Mouse (Mus musculus): ENCODE data around the gene S100a3. TPM values are rescaled to one million over a fixed set of nuclear protein-coding genes. Genes with fewer than 3 reads are reported as not detected.

The S100a3 gene
- polyA plus RNA-seq, 2 experiments, result 0.20 TPM; not detected in 1

DNA sequence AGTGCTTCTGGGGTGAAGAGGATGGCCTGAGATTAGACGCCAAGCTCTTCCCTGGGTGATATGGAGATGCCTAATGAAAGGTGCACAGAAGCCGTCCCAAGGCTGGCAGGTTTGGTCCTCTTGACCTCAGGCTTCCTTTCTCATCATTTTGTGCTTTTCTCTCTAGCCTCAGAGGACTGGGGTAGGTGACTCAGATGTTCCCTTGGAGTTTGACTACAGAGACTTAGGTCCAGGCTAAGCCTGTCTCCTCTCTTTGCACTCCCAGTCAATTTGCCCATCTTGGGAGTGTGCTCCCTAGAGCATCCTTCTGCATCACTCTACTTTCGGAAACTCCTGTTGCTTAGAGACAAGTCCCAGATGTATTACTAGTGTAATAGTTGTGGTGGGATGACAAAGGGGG, 47.0 kb downstream of the S100a3 start:
- no peaks in the 10 kb centered on the region for H3K9me3 ChIP-seq (ENCODE audit: control insufficient read depth, low read length)
- no peak for TF ChIP-seq CTCF (IDR thresholded peaks at IDR 0.05; ENCODE audit: low read depth)
- TF ChIP-seq EP300 (IDR thresholded peaks at IDR 0.05; ENCODE audit: low read depth), result no peak
- no peak for DNase-seq (ENCODE audit: low read depth in 3 of 3, low spot score in 3 of 3)
- no peaks in the 10 kb centered on the region for H3K27me3 ChIP-seq (ENCODE audit: control insufficient read depth, insufficient read depth, low read length)
- peaks cover 0 to 3% of the 10 kb centered on the region in 2 experiments; a peak in 1 of 4 replicates for H3K4me1 ChIP-seq (replicated peaks; ENCODE audit: control insufficient read depth in 2 of 2, insufficient read depth in 2 of 2, low read length in 1 of 2)
- no peak overlapping the region for H3K4me3 ChIP-seq (ENCODE audit: insufficient read depth in 1 of 2, low read depth in 2 of 2, low read length in 2 of 2)
- H3K27ac ChIP-seq, result no peak overlapping the region
- H3K36me3 ChIP-seq (replicated peaks; ENCODE audit: control insufficient read depth, insufficient read depth, low read depth), result no peaks in the 10 kb centered on the region
- no peak for ATAC-seq (ENCODE audit: insufficient read depth)
- no peak overlapping the region for H3K9ac ChIP-seq (replicated peaks)
- no peak overlapping the region for H3K4me2 ChIP-seq (ENCODE audit: low read depth)
- 51% methylated on average over 3 of the region's 3 CpGs for WGBS (ENCODE audit: insufficient replicate concordance)

DNA sequence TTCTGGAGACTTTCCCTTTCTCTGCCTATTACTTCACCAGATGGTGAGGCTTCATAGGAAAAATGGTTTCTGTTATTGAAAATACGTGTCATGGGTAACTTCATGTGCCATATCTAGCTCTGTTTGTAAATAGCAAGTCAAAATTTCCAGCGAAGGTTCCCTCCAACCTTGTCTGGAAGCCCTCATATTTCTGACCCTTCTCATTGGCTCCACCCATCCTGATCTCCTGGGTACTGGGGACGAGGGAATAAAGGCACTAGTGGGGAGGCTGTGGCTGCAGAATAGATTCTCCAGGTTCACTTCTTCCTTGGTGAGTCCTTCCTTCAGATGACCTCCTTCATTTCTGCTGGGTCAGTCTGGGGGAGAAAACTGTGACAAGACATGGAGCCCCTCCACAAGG, 47.8 kb downstream of the S100a3 start, which contains the start of gene S100a5:
Gene S100a5, plus strand, starts transcription at position 301 of the 400 bp plus-strand sequence.
- Histone ChIP-seq H3K9ac (replicated peaks) (no peak within 1 kb of the TSS), H3K27ac (no peak within 1 kb of the TSS), H3K4me1 (replicated peaks; ENCODE audit: control insufficient read depth in 2 of 2, insufficient read depth in 2 of 2, low read length in 1 of 2) (peaks cover 0 to 3% of the 10 kb centered on the region in 2 experiments; a peak in 1 of 4 replicates), H3K27me3 (ENCODE audit: control insufficient read depth, insufficient read depth, low read length) (no peaks in the 10 kb centered on the region), H3K4me3 (ENCODE audit: insufficient read depth in 1 of 2, low read depth in 2 of 2, low read length in 2 of 2) (no peak within 1 kb of the TSS), H3K9me3 (ENCODE audit: control insufficient read depth, low read length) (no peaks in the 10 kb centered on the region), H3K36me3 (replicated peaks; ENCODE audit: control insufficient read depth, insufficient read depth, low read depth) (no peaks in the 10 kb centered on the region), H3K4me2 (ENCODE audit: low read depth) (no peak within 1 kb of the TSS)
- ATAC-seq (ENCODE audit: insufficient read depth) (no peak), DNase-seq (ENCODE audit: low read depth in 3 of 3, low spot score in 3 of 3) (no peak)
- 31% methylated on average over 3 of the region's 3 CpGs for WGBS (ENCODE audit: insufficient replicate concordance)
- no peak for TF ChIP-seq EP300 (IDR thresholded peaks at IDR 0.05; ENCODE audit: low read depth)
- TF ChIP-seq CTCF (IDR thresholded peaks at IDR 0.05; ENCODE audit: low read depth), result no peak

DNA sequence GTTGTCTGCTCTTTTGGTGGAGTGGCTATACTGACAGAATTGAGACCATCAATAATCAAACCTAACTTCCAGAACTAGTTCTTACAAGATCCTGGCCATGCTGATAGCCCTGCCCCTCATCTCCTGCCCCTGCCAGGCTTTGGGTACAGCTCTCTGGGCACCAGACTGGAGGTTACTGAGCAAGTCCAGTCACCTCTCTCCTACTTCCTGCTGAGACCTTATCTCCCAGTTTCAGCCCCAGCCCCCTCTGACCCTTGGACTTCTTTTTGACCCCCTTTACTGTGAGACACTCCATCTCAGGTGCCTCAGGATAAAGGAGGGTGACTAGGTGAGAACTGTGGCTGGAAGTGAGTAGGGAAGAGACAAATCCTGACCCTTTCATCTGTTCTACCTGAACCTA, 48.7 kb downstream of the S100a3 start:
- H3K9ac ChIP-seq (replicated peaks), result no peak overlapping the region
- no peak overlapping the region for H3K4me2 ChIP-seq (ENCODE audit: low read depth)
- H3K36me3 ChIP-seq (replicated peaks; ENCODE audit: control insufficient read depth, insufficient read depth, low read depth), result no peaks in the 10 kb centered on the region
- no peaks in the 10 kb centered on the region for H3K27me3 ChIP-seq (ENCODE audit: control insufficient read depth, insufficient read depth, low read length)
- H3K27ac ChIP-seq, result no peak overlapping the region
- H3K4me3 ChIP-seq (ENCODE audit: insufficient read depth in 1 of 2, low read depth in 2 of 2, low read length in 2 of 2), result no peak overlapping the region
- no peaks in the 10 kb centered on the region for H3K9me3 ChIP-seq (ENCODE audit: control insufficient read depth, low read length)
- no peak for ATAC-seq (ENCODE audit: insufficient read depth)
- peaks cover 0 to 3% of the 10 kb centered on the region in 2 experiments; a peak in 1 of 4 replicates for H3K4me1 ChIP-seq (replicated peaks; ENCODE audit: control insufficient read depth in 2 of 2, insufficient read depth in 2 of 2, low read length in 1 of 2)
- TF ChIP-seq CTCF (IDR thresholded peaks at IDR 0.05; ENCODE audit: low read depth), result no peak
- TF ChIP-seq EP300 (IDR thresholded peaks at IDR 0.05; ENCODE audit: low read depth), result no peak
- DNase-seq (ENCODE audit: low read depth in 3 of 3, low spot score in 3 of 3), result no peak

DNA sequence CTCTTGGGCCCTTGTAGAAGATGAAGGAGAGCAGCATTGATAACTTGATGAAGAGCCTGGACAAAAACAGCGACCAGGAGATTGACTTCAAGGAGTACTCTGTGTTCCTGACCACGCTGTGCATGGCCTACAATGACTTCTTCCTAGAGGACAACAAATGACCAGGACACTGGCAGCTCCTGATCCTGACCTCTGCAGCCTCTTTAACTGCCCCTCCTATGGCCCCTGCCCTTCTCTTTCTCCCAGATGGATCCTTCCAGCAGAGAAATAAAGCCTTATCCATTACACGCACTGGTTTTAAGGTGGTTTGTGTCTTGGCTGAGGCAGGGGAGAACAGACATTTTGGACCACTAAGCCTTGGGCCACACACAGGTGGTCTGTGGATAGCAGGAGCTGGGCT, 51.1 kb downstream of the S100a3 start:
- Histone ChIP-seq H3K4me2 (ENCODE audit: low read depth) (no peak overlapping the region), H3K9me3 (ENCODE audit: control insufficient read depth, low read length) (no peaks in the 10 kb centered on the region), H3K27me3 (ENCODE audit: control insufficient read depth, insufficient read depth, low read length) (no peaks in the 10 kb centered on the region), H3K27ac (no peak overlapping the region), H3K4me3 (ENCODE audit: insufficient read depth in 1 of 2, low read depth in 2 of 2, low read length in 2 of 2) (no peak overlapping the region), H3K36me3 (replicated peaks; ENCODE audit: control insufficient read depth, insufficient read depth, low read depth) (no peaks in the 10 kb centered on the region), H3K9ac (replicated peaks) (no peak overlapping the region), H3K4me1 (replicated peaks; ENCODE audit: control insufficient read depth in 2 of 2, insufficient read depth in 2 of 2, low read length in 1 of 2) (no peaks in the 10 kb centered on the region)
- 59% methylated on average over 3 of the region's 3 CpGs for WGBS (ENCODE audit: insufficient replicate concordance)
- no peak for ATAC-seq (ENCODE audit: insufficient read depth)
- DNase-seq (ENCODE audit: low read depth in 3 of 3, low spot score in 3 of 3), result no peak
- TF ChIP-seq CTCF (IDR thresholded peaks at IDR 0.05; ENCODE audit: low read depth), result no peak
- TF ChIP-seq EP300 (IDR thresholded peaks at IDR 0.05; ENCODE audit: low read depth), result no peak

DNA sequence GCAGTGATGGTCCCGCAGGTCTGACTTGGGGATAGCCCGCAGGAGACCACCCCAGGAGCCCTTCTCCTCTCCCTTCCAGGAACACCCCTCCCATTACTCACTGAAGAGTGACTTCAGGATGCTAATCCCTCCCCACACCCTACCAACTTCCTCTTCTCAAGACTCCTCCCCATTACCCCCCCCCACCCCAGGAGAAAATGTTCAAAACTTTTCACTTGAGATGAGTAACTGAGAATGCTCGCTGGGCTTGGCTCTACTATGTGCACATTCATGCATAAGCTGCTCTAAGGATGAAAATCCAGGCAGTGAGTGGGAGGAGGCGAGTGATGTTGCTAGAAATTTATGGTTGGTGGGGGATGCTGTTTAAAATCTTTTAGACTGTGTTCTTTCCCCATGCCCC, 51.7 kb downstream of the S100a3 start:
- Histone ChIP-seq H3K27me3 (ENCODE audit: control insufficient read depth, insufficient read depth, low read length) (no peaks in the 10 kb centered on the region), H3K4me1 (replicated peaks; ENCODE audit: control insufficient read depth in 2 of 2, insufficient read depth in 2 of 2, low read length in 1 of 2) (no peaks in the 10 kb centered on the region), H3K36me3 (replicated peaks; ENCODE audit: control insufficient read depth, insufficient read depth, low read depth) (no peaks in the 10 kb centered on the region), H3K9me3 (ENCODE audit: control insufficient read depth, low read length) (no peaks in the 10 kb centered on the region), H3K27ac (no peak overlapping the region), H3K4me3 (ENCODE audit: insufficient read depth in 1 of 2, low read depth in 2 of 2, low read length in 2 of 2) (no peak overlapping the region), H3K4me2 (ENCODE audit: low read depth) (no peak overlapping the region), H3K9ac (replicated peaks) (no peak overlapping the region)
- 19% methylated on average over 4 of the region's 4 CpGs for WGBS (ENCODE audit: insufficient replicate concordance)
- TF ChIP-seq EP300 (IDR thresholded peaks at IDR 0.05; ENCODE audit: low read depth), result no peak
- no peak for TF ChIP-seq CTCF (IDR thresholded peaks at IDR 0.05; ENCODE audit: low read depth)
- no peak for DNase-seq (ENCODE audit: low read depth in 3 of 3, low spot score in 3 of 3)
- no peak for ATAC-seq (ENCODE audit: insufficient read depth)
